Mouse (Mus musculus) heart, embryonic 15.5 days (tissue): Measurements from ENCODE around the gene Apol8. TPM values are rescaled to one million over a fixed set of nuclear protein-coding genes. Genes with fewer than 3 reads are reported as not detected.

Source experiments
- ATAC-seq: fragments of 200-750 bp; cut with Nextera tagmentation; replicated peaks from 2 replicates; pipeline ENCODE4 v1.8.0; 2017; ENCODE audit warnings: low read depth, moderate TSS enrichment; ENCODE audit not compliant: insufficient number of reproducible peaks, insufficient read depth, low FRiP score
- H3K27ac ChIP-seq: fragments of 300-500 bp; sonication (generic); 2 replicates; pipeline ENCODE4 v1.5.1; 2015; ENCODE audit warnings: mild to moderate bottlenecking, inconsistent platforms
- H3K27me3 ChIP-seq: fragments of 300-500 bp; sonication (generic); 2 replicates; pipeline ENCODE4 v1.6.1; 2015; ENCODE audit warnings: inconsistent platforms
- H3K36me3 ChIP-seq: fragments of 300-500 bp; sonication (generic); 2 replicates; pipeline ENCODE4 v1.6.1; 2015; ENCODE audit warnings: mild to moderate bottlenecking, inconsistent platforms
- H3K4me1 ChIP-seq: fragments of 300-500 bp; sonication (generic); replicated peaks from 2 replicates; pipeline ENCODE4 v1.6.1; 2015; ENCODE audit warnings: inconsistent platforms
- H3K4me2 ChIP-seq: fragments of 300-500 bp; sonication (generic); 2 replicates; pipeline ENCODE4 v1.6.1; 2015; ENCODE audit warnings: inconsistent platforms, mild to moderate bottlenecking, moderate library complexity
- H3K4me3 ChIP-seq: fragments of 300-500 bp; sonication (generic); 2 replicates; pipeline ENCODE4 v1.5.1; 2015; ENCODE audit warnings: mild to moderate bottlenecking, inconsistent platforms
- H3K9ac ChIP-seq: fragments of 300-500 bp; sonication (generic); 2 replicates; pipeline ENCODE4 v1.6.1; 2015; ENCODE audit warnings: mild to moderate bottlenecking, inconsistent platforms
- H3K9me3 ChIP-seq: fragments of 300-500 bp; sonication (generic); replicated peaks from 2 replicates; pipeline ENCODE4 v1.6.1; 2016; ENCODE audit warnings: inconsistent platforms
- WGBS: fragments of 180-500 bp; shearing (Covaris S2); methylation state at CpG from one replicate; pipeline ENCODE4 v1.1.7; 2015; ENCODE audit warnings: mixed read lengths; 5-methylcytosine and 5-hydroxymethylcytosine counted together
- polyA plus RNA-seq: library from polyadenylated mRNA; unstranded; fragments of >200 nt; fragmentation: Nextera tagmentation; extraction: Ambion mirVana; gene quantifications from 2 replicates; pipeline ENCODE4 v1.2.1, GENCODE M21; 2015

The Apol8 gene
- polyA plus RNA-seq, 1 experiment from 2014 or later, result not detected

GRCm38 (mm10) chr15:77797609-77798411, 41.0 kb upstream of the Apol8 start:
- ATAC-seq, result no peak; the same call in 1 of the 2 replicates
- H3K4me1 ChIP-seq, result peaks cover 99% of the 10 kb centered on the region
- no peaks in the 10 kb centered on the region for H3K9me3 ChIP-seq
- peak overlapping the region; percentile 99 for H3K27ac ChIP-seq
- WGBS, result 54% methylated on average over 14 of the region's 14 CpGs
- H3K4me2 ChIP-seq, result peak overlapping the region; percentile 35; the same call in 1 of the 2 replicates
- H3K27me3 ChIP-seq, result no peaks in the 10 kb centered on the region
- peaks cover 24% of the 10 kb centered on the region for H3K36me3 ChIP-seq
- H3K9ac ChIP-seq, result peak overlapping the region; percentile 39
- H3K4me3 ChIP-seq, result no peak overlapping the region

GRCm38 (mm10) chr15:77796409-77797035, 39.7 kb upstream of the Apol8 start:
- H3K9ac ChIP-seq, result 0 out of 2 replicates have a peak overlapping the region, but pooled peaks have one; percentile 39

GRCm38 (mm10) chr15:77794908-77795356, 38.1 kb upstream of the Apol8 start:
- Histone ChIP-seq H3K4me1 (peaks cover 71% of the 10 kb centered on the region), H3K27ac (peak overlapping the region; percentile 99)
- 67% methylated on average over 13 of the region's 13 CpGs for WGBS

More at GRCm38 (mm10) chr15:77796409-77797035, 39.7 kb upstream of the Apol8 start:
- ATAC-seq, result no peak
- peak overlapping the region; percentile 99 for H3K27ac ChIP-seq
- no peak overlapping the region for H3K4me3 ChIP-seq
- peaks cover 87% of the 10 kb centered on the region for H3K4me1 ChIP-seq
- no peaks in the 10 kb centered on the region for H3K27me3 ChIP-seq
- WGBS, result 87% methylated on average over 26 of the region's 26 CpGs
- H3K4me2 ChIP-seq, result no peak overlapping the region
- H3K9me3 ChIP-seq, result no peaks in the 10 kb centered on the region
- peaks cover 21% of the 10 kb centered on the region for H3K36me3 ChIP-seq

GRCm38 (mm10) chr15:77794138-77794907, 37.5 kb upstream of the Apol8 start:
- H3K4me1 ChIP-seq, result peaks cover 65% of the 10 kb centered on the region
- H3K27me3 ChIP-seq, result no peaks in the 10 kb centered on the region
- H3K9ac ChIP-seq, result no peak overlapping the region
- no peak overlapping the region for H3K4me2 ChIP-seq
- H3K36me3 ChIP-seq, result peaks cover 42% of the 10 kb centered on the region
- peak overlapping the region; percentile 99 for H3K27ac ChIP-seq
- no peak overlapping the region for H3K4me3 ChIP-seq
- no peak for ATAC-seq
- H3K9me3 ChIP-seq, result no peaks in the 10 kb centered on the region
- 80% methylated on average over 13 of the region's 13 CpGs for WGBS

More at GRCm38 (mm10) chr15:77794908-77795356, 38.1 kb upstream of the Apol8 start:
- Histone ChIP-seq H3K9ac (no peak overlapping the region), H3K27me3 (no peaks in the 10 kb centered on the region), H3K4me2 (no peak overlapping the region), H3K36me3 (peaks cover 36% of the 10 kb centered on the region), H3K4me3 (no peak overlapping the region), H3K9me3 (no peaks in the 10 kb centered on the region)
- ATAC-seq, result no peak

- 89% methylated on average over 7 of the region's 7 CpGs for WGBS
- Histone ChIP-seq H3K36me3 (peaks cover 50% of the 10 kb centered on the region), H3K27me3 (no peaks in the 10 kb centered on the region), H3K4me2 (no peak overlapping the region), H3K9me3 (no peaks in the 10 kb centered on the region), H3K27ac (0 out of 2 replicates have a peak overlapping the region, but pooled peaks have one; percentile 12), H3K4me3 (no peak overlapping the region), H3K9ac (no peak overlapping the region), H3K4me1 (peaks cover 57% of the 10 kb centered on the region)
- ATAC-seq, result no peak
These were observed 36.8 kb upstream of the Apol8 start for GRCm38 (mm10) chr15:77793554-77793953.

GRCm38 (mm10) chr15:77793094-77793493, 36.3 kb upstream of the Apol8 start:
- H3K4me2 ChIP-seq, result no peak overlapping the region
- H3K4me1 ChIP-seq, result peaks cover 53% of the 10 kb centered on the region
- no peak overlapping the region for H3K9ac ChIP-seq
- no peak overlapping the region for H3K4me3 ChIP-seq
- H3K27ac ChIP-seq, result no peak overlapping the region
- ATAC-seq, result no peak
- H3K36me3 ChIP-seq, result peaks cover 55% of the 10 kb centered on the region
- H3K27me3 ChIP-seq, result no peaks in the 10 kb centered on the region
- WGBS, result 65% methylated on average over 4 of the region's 4 CpGs
- H3K9me3 ChIP-seq, result no peaks in the 10 kb centered on the region

GRCm38 (mm10) chr15:77792056-77792455, 35.3 kb upstream of the Apol8 start:
- H3K27ac ChIP-seq, result 0 out of 2 replicates have a peak overlapping the region, but pooled peaks have one; percentile 4
- H3K4me3 ChIP-seq, result no peak overlapping the region
- no peak overlapping the region for H3K9ac ChIP-seq
- no peak for ATAC-seq
- no peaks in the 10 kb centered on the region for H3K27me3 ChIP-seq
- peaks cover 65% of the 10 kb centered on the region for H3K36me3 ChIP-seq
- 86% methylated on average over 9 of the region's 9 CpGs for WGBS
- peaks cover 42% of the 10 kb centered on the region for H3K4me1 ChIP-seq
- no peaks in the 10 kb centered on the region for H3K9me3 ChIP-seq
- H3K4me2 ChIP-seq, result no peak overlapping the region

GRCm38 (mm10) chr15:77790656-77791405, 34.0 kb upstream of the Apol8 start:
- no peak overlapping the region for H3K4me3 ChIP-seq
- peaks cover 30% of the 10 kb centered on the region for H3K4me1 ChIP-seq
- no peaks in the 10 kb centered on the region for H3K9me3 ChIP-seq
- H3K27ac ChIP-seq, result no peak overlapping the region
- WGBS, result 83% methylated on average over 21 of the region's 21 CpGs
- H3K4me2 ChIP-seq, result no peak overlapping the region
- no peak overlapping the region for H3K9ac ChIP-seq
- peaks cover 76% of the 10 kb centered on the region for H3K36me3 ChIP-seq
- ATAC-seq, result no peak
- H3K27me3 ChIP-seq, result no peaks in the 10 kb centered on the region

- 79% methylated on average over 3 of the region's 3 CpGs for WGBS
- peaks cover 84% of the 10 kb centered on the region for H3K36me3 ChIP-seq
- H3K27ac ChIP-seq, result 0 out of 2 replicates have a peak overlapping the region, but pooled peaks have one; percentile 5
- H3K4me2 ChIP-seq, result no peak overlapping the region
- H3K4me1 ChIP-seq, result peaks cover 14% of the 10 kb centered on the region
- no peak overlapping the region for H3K4me3 ChIP-seq
- no peaks in the 10 kb centered on the region for H3K9me3 ChIP-seq
- no peaks in the 10 kb centered on the region for H3K27me3 ChIP-seq
- H3K9ac ChIP-seq, result no peak overlapping the region
- ATAC-seq, result no peak
These were observed 32.4 kb upstream of the Apol8 start for GRCm38 (mm10) chr15:77789186-77789585.

- H3K9me3 ChIP-seq, result no peaks in the 10 kb centered on the region
- H3K27ac ChIP-seq, result no peak overlapping the region
- peaks cover 89% of the 10 kb centered on the region for H3K36me3 ChIP-seq
- no peak for ATAC-seq
- no peak overlapping the region for H3K4me2 ChIP-seq
- H3K4me1 ChIP-seq, result peaks cover 6% of the 10 kb centered on the region
- 81% methylated on average over 6 of the region's 6 CpGs for WGBS
- H3K9ac ChIP-seq, result no peak overlapping the region
- H3K27me3 ChIP-seq, result no peaks in the 10 kb centered on the region
- H3K4me3 ChIP-seq, result no peak overlapping the region
These were observed 31.6 kb upstream of the Apol8 start for GRCm38 (mm10) chr15:77788356-77788755.
